Mouse (Mus musculus) mouse embryonic stem cell (cell line): Measurements from ENCODE around the gene Epb41l4b.

Source experiments
- in situ Hi-C, 2 experiments: fragments of 300-500 bp; cut with MboI; formaldehyde crosslinking; loops; 1 replicate in 1 of 2; 3 replicates in 1 of 2; pipeline ENCODE4 v1.14.3; 2019 to 2020; ENCODE audit warnings: low sequenced_read_pairs in 2 of 2, low pct_unique_long_range_greater_than_20kb in 1 of 2, mixed read lengths in 1 of 2; ENCODE audit not compliant: unreplicated experiment in 1 of 2

Epb41l4b gene

DNA sequence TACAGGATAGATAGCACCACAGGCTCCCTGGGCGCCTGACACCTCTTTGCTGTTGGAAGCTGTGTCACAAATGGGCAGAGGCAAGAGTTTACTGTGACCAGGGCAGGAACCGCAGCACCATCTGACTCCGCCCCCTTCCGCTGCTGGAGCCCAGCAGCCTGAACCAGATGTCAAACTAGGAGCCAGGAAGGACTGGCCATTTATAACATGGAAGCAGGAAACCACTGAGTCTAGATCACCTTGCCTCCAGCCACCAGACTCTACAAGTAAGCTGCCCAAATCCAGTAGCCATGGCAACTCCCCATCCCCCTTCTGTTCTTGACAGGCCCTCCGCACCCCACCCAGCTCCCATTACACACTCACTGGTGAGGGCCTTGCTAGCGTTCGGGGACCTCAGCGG lies 102.8 kb downstream of the Epb41l4b start:
- in situ Hi-C loops = no loop called here

GRCm38 (mm10) chr4:57039127-57040031 lies 103.9 kb downstream of the Epb41l4b start:
- in situ Hi-C loops = no loop called here

GRCm38 (mm10) chr4:57037554-57037953 lies 105.7 kb downstream of the Epb41l4b start:
- in situ Hi-C loops = no loop called here

GRCm38 (mm10) chr4:57034169-57034568 lies 109.1 kb downstream of the Epb41l4b start:
- in situ Hi-C loops = no loop called here

DNA sequence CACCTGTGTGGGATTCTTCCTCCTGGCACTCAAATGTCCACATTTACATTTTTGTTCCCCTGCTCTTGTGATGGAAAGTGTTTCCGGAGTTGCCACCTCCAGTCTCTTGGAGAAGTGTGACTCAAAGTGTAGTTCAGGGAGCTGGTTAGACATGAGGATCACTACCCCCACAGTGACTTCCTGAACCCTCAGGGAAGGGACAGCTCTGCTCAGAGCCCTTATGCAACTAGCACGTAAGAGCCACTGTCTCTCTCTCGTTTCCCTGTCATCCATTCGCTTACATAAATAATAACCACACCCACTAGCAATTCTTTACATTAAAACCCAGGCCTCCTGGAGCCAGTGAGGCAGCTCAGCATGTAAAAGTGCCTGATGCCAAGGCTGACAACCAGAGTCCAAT lies 111.8 kb downstream of the Epb41l4b start:
- in situ Hi-C loops = no loop called here

DNA sequence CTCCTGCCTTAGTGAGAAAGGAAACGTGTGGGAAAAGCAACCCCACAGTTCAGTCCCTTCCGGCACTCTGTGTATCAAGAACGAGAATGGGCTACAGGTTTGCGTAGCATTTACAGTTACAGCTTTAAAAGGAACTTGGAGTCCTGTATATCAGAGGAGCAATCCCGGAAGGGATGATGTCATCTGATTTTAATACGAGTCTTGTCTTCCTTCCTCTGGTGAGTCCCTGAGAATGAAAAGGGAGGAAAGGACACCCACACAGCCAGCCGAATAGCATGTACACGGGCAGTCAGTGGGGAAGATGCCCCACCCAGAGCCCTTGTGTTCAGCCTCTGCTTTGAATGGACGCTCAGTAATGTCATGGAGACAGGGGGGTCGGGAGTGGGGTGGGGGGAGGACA lies 115.3 kb downstream of the Epb41l4b start:
- in situ Hi-C loops = no loop called here

DNA sequence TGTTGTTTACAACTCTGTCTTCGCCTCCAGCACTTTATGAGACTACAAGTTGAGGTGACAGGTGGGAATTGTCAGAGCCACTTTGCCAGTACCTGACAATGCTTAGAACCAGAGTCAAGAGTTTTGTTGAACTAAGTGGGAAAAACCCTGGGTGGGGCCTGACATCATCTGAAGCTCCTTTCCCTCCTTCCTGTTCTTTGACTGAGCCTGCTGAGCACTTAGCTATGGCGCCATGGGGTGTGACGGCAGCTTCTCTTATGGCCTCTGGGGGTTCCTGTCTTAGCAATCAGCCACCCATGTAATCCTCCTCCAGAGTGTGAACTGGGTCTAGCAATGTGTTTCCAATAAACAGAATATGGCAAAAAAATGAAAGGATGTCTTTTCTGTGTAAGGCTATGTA lies 119.7 kb downstream of the Epb41l4b start:
- in situ Hi-C loops = no loop called here

- in situ Hi-C loops = no loop called here
Measured at GRCm38 (mm10) chr4:57021288-57021687, 121.9 kb downstream of the Epb41l4b start.

GRCm38 (mm10) chr4:57017229-57017628 lies 126.0 kb downstream of the Epb41l4b start:
- in situ Hi-C loops = no loop called here

DNA sequence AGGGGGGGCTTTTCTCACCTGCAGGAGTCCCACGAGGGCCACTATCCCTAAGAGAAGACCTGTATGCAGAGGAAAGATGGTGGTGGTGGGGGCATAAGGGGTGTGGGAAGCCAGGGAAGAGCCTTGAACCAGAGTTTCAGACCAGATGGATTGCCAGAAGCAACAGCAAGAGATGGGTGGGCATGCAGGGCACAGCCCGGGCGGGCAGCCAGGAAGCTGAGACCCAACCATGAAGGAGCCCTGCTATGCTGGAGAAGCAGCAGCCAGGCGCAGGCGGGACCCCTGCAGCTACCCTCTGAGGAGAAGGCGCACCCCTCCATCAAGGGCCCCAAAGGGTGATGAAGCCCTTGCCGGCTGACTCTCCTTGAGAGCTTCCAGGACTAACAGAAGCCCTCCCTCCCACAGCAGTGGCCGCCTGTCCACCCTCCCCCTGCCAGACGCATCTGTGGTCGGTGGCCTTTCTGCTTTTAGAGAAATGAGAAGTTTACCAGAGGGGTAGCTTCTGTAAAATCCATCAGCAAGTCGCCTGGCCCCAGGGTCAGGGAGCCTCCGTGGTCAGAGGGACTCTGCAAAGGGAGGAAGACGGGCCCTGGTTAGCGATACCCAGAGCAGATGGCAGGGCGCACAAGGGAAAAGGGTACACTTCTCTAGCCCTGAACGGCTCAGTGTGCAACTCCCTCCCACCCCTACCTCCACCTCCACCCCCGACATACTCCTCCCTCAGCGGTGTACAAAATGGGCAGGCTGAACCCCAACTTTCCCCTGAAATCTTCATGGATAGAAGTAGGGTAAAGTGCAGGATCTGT lies 126.7 kb downstream of the Epb41l4b start:
- in situ Hi-C loops = no loop called here

GRCm38 (mm10) chr4:57015032-57015431 lies 128.2 kb downstream of the Epb41l4b start:
- in situ Hi-C loops = no loop called here

- in situ Hi-C loops = no loop called here
Measured at GRCm38 (mm10) chr4:57011454-57012046, 131.7 kb downstream of the Epb41l4b start.

GRCm38 (mm10) chr4:57010919-57011318 lies 132.3 kb downstream of the Epb41l4b start:
- in situ Hi-C loops = no loop called here

DNA sequence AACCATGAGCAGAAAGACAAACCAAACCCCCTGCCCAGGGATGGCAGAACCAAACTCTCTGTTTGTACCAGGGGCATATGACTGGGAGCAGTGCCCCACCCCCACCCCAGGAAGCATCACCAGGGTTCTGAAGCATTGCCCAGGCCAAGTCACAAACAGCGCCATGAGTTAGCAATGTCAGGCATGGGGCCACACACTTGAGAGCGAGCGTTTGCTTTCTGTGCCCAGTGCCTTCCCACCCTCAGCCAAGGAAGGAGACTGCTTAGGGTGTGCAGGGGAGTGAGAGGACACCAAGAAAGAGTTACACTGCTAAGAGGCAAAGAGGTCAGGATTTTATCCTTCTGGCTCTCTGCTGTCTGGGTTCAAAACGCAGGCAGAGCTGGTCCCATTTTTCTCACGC lies 132.8 kb downstream of the Epb41l4b start:
- in situ Hi-C loops = no loop called here

DNA sequence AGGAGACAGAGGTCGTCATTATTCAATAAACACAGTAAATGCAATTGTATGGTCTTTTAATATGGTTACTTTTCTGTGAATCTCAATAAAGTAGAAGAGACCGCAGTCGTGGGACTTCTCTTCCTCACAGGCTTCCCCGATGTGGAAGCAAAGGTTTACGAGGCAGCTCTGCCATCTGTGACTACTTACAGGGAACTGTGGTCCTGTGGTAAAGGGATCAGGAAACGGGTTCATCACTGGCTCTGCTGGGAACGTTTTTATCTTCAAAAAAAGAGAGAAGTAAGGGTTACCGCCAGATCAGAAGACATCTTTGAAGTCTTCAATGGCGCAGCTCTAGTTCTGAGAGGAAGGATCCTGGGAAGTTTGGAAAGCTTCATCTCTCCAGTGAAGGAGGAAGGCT lies 135.5 kb downstream of the Epb41l4b start:
- in situ Hi-C loops = no loop called here

DNA sequence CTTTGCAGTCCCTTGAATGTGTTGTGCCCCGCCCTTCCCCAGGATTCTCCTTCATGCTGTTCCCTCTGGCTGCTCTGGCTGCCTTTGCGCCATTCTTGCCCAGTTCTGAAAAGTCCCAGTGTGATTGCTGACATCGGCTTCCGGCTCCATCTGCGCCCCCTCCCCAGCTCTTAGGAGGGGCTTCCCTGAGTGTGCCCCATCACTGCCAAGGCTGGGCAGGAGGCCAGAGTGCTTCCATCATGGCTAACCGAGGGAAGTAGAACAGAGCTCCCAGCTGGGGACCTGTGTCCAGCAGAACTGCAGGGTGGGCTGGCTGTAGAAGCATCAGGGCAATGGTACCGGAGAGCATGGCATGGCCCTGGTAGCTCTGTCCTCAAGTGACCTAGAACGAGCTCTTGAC lies 138.2 kb downstream of the Epb41l4b start:
- in situ Hi-C loops = no loop called here

- in situ Hi-C loops = no loop called here
Measured at GRCm38 (mm10) chr4:57003886-57004285, 139.4 kb downstream of the Epb41l4b start.

- in situ Hi-C loops = no loop called here
Measured at GRCm38 (mm10) chr4:57002751-57003150, 140.5 kb downstream of the Epb41l4b start.

GRCm38 (mm10) chr4:57001437-57001836 lies 141.8 kb downstream of the Epb41l4b start:
- in situ Hi-C loops = no loop called here
